Mouse (Mus musculus) urinary bladder, postnatal 36 days (tissue): Measurements from ENCODE around the gene Cdc42ep5.

Experiments
- DNase-seq, 2 experiments: peaks; one replicate each; pipeline ENCODE4 v3.0.0; 2022; ENCODE audit warnings: low spot score in 2 of 2, mixed read lengths in 1 of 2

The Cdc42ep5 gene

DNA sequence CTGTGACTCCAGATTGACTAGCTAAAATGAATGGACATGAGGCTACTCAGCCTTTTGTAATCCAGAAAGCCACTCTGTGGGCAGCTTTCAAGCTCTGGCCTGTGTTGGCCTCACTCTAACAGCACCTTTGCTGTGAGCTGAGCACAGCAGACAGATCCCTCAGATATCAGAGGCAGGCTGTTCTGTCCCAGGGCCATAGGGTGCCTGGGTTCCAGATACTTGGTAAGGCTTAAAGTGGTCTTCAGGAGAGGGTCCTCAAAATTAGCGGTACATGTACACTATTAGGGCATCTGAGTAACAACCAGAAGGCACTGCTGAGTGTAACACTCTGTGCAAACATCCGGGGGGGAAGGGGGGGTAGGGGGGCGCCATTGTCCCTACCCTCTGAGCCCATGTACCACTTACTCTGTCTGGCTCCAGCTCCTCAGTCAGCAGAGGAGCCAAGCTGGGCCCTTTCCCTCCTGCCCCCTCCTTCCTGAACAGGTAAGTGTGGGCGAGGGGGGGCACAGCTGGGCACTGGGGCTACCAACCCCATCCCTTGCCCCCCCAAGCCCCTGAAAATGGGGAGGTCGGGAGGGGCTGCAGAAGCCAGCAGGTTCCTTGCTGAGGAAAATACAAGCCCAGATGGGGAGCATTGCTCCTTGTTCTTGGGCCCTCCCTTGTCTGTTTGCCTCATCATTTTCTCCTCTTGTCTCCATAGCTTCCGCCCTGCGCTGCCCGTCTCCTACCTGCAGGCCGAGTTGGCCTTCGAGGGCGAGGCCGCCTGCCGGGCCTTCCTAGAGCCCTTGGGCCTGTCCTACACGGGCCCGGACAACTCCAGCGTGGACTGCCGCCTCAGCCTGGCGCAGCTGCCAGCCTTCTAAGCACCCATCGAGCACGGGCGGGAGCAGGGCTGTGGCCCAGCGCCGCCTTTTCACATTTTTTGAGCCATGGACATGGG is 18.1 kb downstream of the Cdc42ep5 start:
- DNase-seq: no peak

- DNase-seq: no peak
Measured at GRCm38 (mm10) chr7:4145552-4146190, 19.0 kb downstream of the Cdc42ep5 start.

- no peak for DNase-seq
Measured at GRCm38 (mm10) chr7:4144766-4145551, 19.7 kb downstream of the Cdc42ep5 start.

DNA sequence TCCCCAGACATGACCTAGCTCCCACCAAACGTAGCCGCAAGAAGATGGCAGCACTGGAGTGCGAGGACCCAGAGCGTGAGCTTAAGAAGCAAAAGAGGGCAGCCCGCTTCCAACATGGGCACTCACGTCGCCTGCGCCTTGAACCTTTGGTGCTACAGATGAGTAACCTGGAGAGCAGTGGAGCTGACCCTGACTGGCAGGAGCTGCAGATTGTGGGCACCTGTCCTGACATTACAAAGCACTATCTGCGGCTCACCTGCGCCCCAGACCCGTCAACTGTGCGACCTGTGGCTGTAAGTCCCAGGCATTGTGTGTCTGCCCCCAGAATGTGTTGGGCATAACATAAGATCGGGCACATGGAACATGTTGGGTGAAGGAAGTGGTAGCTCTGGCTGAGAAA is 20.6 kb downstream of the Cdc42ep5 start:
- DNase-seq: no peak

DNA sequence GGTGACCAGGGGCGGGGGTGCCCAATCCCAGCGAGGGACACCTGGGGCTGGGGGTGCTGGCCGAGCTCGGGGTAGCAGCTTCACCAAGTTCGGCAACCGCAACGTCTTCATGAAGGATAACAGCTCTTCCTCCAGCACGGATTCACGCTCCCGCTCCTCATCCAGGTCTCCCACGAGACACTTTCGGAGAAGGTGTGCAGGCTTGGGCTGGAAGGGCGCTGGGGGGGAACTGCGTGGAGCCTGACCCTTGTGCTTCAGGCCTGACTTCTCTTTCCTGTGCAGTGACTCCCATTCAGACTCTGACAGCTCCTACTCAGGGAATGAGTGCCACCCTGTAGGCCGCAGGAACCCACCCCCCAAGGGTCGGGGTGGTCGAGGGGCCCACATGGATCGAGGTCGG is 21.2 kb downstream of the Cdc42ep5 start:
- no peak for DNase-seq

- DNase-seq: no peak
Measured at GRCm38 (mm10) chr7:4142796-4143445, 21.7 kb downstream of the Cdc42ep5 start.

- DNase-seq: no peak
Measured at GRCm38 (mm10) chr7:4141648-4142325, 22.9 kb downstream of the Cdc42ep5 start.

DNA sequence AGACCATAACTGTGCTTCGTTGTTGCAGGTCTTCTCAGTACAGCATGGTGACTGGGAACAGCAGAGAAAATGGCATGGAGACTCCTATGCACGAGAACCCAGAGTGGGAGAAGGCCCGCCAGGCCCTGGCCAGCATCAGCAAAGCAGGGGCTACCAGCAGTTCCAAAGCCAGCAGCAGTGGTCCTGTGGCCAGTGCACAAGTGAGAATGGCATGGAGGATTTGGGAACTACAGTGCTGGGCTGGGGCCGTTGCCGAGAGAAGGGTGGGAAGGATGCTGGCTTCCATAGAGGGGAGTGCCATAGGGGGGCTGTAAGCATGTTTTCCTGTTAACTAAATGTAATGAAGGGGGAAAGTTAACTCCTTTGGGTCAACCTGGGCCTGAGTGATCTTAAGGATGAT is 25.3 kb downstream of the Cdc42ep5 start:
- DNase-seq: no peak

GRCm38 (mm10) chr7:4138671-4139070 is 26.0 kb downstream of the Cdc42ep5 start:
- DNase-seq: no peak

GRCm38 (mm10) chr7:4138181-4138580 is 26.5 kb downstream of the Cdc42ep5 start:
- DNase-seq: no peak

DNA sequence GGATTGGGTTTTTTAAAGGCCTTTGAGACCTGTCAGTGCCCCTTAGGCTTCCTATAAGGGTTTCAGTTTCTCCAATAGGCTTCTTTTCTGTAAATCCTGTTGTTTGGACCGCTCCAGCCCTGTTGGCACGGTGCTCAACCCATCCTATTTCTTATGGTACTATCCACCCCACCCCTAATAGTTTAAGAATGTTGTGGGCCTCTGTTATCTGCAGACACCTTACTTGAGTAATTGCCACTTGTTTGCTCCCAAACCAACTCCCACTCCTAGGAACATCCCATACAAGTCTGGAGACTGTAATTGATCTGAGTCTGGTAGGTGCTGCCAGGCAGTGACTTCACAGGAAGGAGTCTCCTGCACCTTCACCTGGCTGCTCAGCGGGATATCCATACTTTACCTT is 26.9 kb downstream of the Cdc42ep5 start:
- DNase-seq: no peak

GRCm38 (mm10) chr7:4136771-4137531 is 27.7 kb downstream of the Cdc42ep5 start, which contains the start of gene Leng8:
TSS of gene Leng8 (plus strand) at chr7:4137039.
- DNase-seq: peak; percentile 99 to 100

DNA sequence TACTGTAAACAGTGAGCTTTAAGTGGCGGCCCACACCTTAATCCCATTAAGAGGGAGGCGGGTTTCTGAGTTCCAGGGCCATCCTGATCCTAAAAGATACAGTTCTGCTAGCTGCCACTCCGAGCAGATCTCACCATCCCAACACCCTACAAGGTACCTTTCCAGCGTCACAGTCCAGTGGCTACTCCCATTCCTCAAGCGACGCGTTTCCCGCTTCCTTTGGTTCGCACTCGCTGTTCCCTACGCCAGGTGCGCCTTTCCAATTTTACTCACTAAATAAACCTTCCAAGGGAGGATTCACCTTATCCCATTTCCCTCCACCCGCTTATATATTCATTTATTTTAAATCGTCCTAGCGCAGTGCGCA is 28.3 kb downstream of the Cdc42ep5 start:
- no peak for DNase-seq

- no peak for DNase-seq
Measured at GRCm38 (mm10) chr7:4134911-4135310, 29.7 kb downstream of the Cdc42ep5 start.

- DNase-seq: no peak
Measured at GRCm38 (mm10) chr7:4132998-4133397, 31.7 kb downstream of the Cdc42ep5 start.

GRCm38 (mm10) chr7:4132581-4132980 is 32.1 kb downstream of the Cdc42ep5 start:
- DNase-seq: no peak

DNA sequence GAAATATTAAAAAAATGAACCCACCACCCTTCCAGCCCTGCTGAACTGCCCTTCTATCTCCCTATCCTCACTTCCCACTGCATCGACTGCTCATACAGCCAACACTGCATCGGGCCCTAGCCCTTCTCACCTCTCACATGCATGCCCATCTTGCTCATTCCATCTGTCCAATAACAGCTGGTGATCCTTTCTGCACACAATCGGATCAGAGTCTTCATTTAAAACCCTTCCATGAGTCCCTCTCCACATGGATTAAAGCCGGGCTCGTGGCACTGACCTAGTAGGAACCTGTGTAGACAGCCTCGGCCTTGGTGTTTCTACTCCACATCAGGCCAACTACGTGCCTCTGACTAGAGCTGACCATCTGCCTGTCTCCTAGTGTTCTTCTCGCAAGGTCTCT is 32.7 kb downstream of the Cdc42ep5 start:
- no peak for DNase-seq

- DNase-seq: peak; percentile 65 to 73
Measured at GRCm38 (mm10) chr7:4130686-4131452, 33.8 kb downstream of the Cdc42ep5 start.

GRCm38 (mm10) chr7:4128860-4129259 is 35.8 kb downstream of the Cdc42ep5 start:
- DNase-seq: no peak

GRCm38 (mm10) chr7:4127894-4128293 is 36.8 kb downstream of the Cdc42ep5 start:
- no peak for DNase-seq
